Mouse (Mus musculus): Measurements from ENCODE around the gene Mfrp. TPM values are rescaled to one million over a fixed set of nuclear protein-coding genes. Genes with fewer than 3 reads are reported as not detected.

Mfrp gene
- total RNA-seq (2017), result not detected in 2 replicates

- no peak for ATAC-seq (replicated peaks in 1 of 2; ENCODE audit: insufficient read depth in 1 of 2, low FRiP score in 2 of 2, low TSS enrichment in 1 of 2, low read depth in 1 of 2, poor library complexity in 2 of 2, severe bottlenecking in 2 of 2)
Observed at GRCm38 (mm10) chr9:44101490-44101889, at the start of gene Mfrp. Mfrp (plus strand) TSS chr9:44101729.

- no peak for ATAC-seq (replicated peaks in 1 of 2; ENCODE audit: insufficient read depth in 1 of 2, low FRiP score in 2 of 2, low TSS enrichment in 1 of 2, low read depth in 1 of 2, poor library complexity in 2 of 2, severe bottlenecking in 2 of 2)
Observed at GRCm38 (mm10) chr9:44052855-44053254, 48.7 kb upstream of the Mfrp start.

GRCm38 (mm10) chr9:44053936-44054335, 47.6 kb upstream of the Mfrp start:
- ATAC-seq (replicated peaks in 1 of 2; ENCODE audit: insufficient read depth in 1 of 2, low FRiP score in 2 of 2, low TSS enrichment in 1 of 2, low read depth in 1 of 2, poor library complexity in 2 of 2, severe bottlenecking in 2 of 2), result no peak

- no peak for ATAC-seq (replicated peaks in 1 of 2; ENCODE audit: insufficient read depth in 1 of 2, low FRiP score in 2 of 2, low TSS enrichment in 1 of 2, low read depth in 1 of 2, poor library complexity in 2 of 2, severe bottlenecking in 2 of 2)
Observed at GRCm38 (mm10) chr9:44058606-44059005, 42.9 kb upstream of the Mfrp start.

GRCm38 (mm10) chr9:44065177-44065576, 36.4 kb upstream of the Mfrp start:
- no peak for ATAC-seq (replicated peaks in 1 of 2; ENCODE audit: insufficient read depth in 1 of 2, low FRiP score in 2 of 2, low TSS enrichment in 1 of 2, low read depth in 1 of 2, poor library complexity in 2 of 2, severe bottlenecking in 2 of 2)

GRCm38 (mm10) chr9:44066785-44067225, 34.7 kb upstream of the Mfrp start, which contains the start of gene Usp2:
Usp2 (plus strand) TSS chr9:44067021.
- peak; percentile 94 to 95 for ATAC-seq (replicated peaks in 1 of 2; ENCODE audit: insufficient read depth in 1 of 2, low FRiP score in 2 of 2, low TSS enrichment in 1 of 2, low read depth in 1 of 2, poor library complexity in 2 of 2, severe bottlenecking in 2 of 2)

- ATAC-seq (replicated peaks in 1 of 2; ENCODE audit: insufficient read depth in 1 of 2, low FRiP score in 2 of 2, low TSS enrichment in 1 of 2, low read depth in 1 of 2, poor library complexity in 2 of 2, severe bottlenecking in 2 of 2), result peak; percentile 28 to 35; a peak in 1 of 4 replicates
Observed at GRCm38 (mm10) chr9:44067241-44067959, 34.1 kb upstream of the Mfrp start.

- ATAC-seq (replicated peaks in 1 of 2; ENCODE audit: insufficient read depth in 1 of 2, low FRiP score in 2 of 2, low TSS enrichment in 1 of 2, low read depth in 1 of 2, poor library complexity in 2 of 2, severe bottlenecking in 2 of 2), result no peak
Observed at GRCm38 (mm10) chr9:44067960-44068330, 33.6 kb upstream of the Mfrp start.

- no peak for ATAC-seq (replicated peaks in 1 of 2; ENCODE audit: insufficient read depth in 1 of 2, low FRiP score in 2 of 2, low TSS enrichment in 1 of 2, low read depth in 1 of 2, poor library complexity in 2 of 2, severe bottlenecking in 2 of 2)
Observed at GRCm38 (mm10) chr9:44069252-44069651, 32.3 kb upstream of the Mfrp start.

- no peak for ATAC-seq (replicated peaks in 1 of 2; ENCODE audit: insufficient read depth in 1 of 2, low FRiP score in 2 of 2, low TSS enrichment in 1 of 2, low read depth in 1 of 2, poor library complexity in 2 of 2, severe bottlenecking in 2 of 2)
Observed at GRCm38 (mm10) chr9:44070113-44070843, 31.3 kb upstream of the Mfrp start.

GRCm38 (mm10) chr9:44070844-44071231, 30.7 kb upstream of the Mfrp start:
- ATAC-seq (replicated peaks in 1 of 2; ENCODE audit: insufficient read depth in 1 of 2, low FRiP score in 2 of 2, low TSS enrichment in 1 of 2, low read depth in 1 of 2, poor library complexity in 2 of 2, severe bottlenecking in 2 of 2), result no peak

GRCm38 (mm10) chr9:44071914-44072598, 29.5 kb upstream of the Mfrp start:
- no peak for ATAC-seq (replicated peaks in 1 of 2; ENCODE audit: insufficient read depth in 1 of 2, low FRiP score in 2 of 2, low TSS enrichment in 1 of 2, low read depth in 1 of 2, poor library complexity in 2 of 2, severe bottlenecking in 2 of 2)

- ATAC-seq (replicated peaks in 1 of 2; ENCODE audit: insufficient read depth in 1 of 2, low FRiP score in 2 of 2, low TSS enrichment in 1 of 2, low read depth in 1 of 2, poor library complexity in 2 of 2, severe bottlenecking in 2 of 2), result no peak
Observed at GRCm38 (mm10) chr9:44072599-44072915, 29.0 kb upstream of the Mfrp start.

GRCm38 (mm10) chr9:44073115-44073514, 28.4 kb upstream of the Mfrp start:
- no peak for ATAC-seq (replicated peaks in 1 of 2; ENCODE audit: insufficient read depth in 1 of 2, low FRiP score in 2 of 2, low TSS enrichment in 1 of 2, low read depth in 1 of 2, poor library complexity in 2 of 2, severe bottlenecking in 2 of 2)

GRCm38 (mm10) chr9:44074395-44075275, 26.9 kb upstream of the Mfrp start:
- no peak for ATAC-seq (replicated peaks in 1 of 2; ENCODE audit: insufficient read depth in 1 of 2, low FRiP score in 2 of 2, low TSS enrichment in 1 of 2, low read depth in 1 of 2, poor library complexity in 2 of 2, severe bottlenecking in 2 of 2)

- ATAC-seq (replicated peaks in 1 of 2; ENCODE audit: insufficient read depth in 1 of 2, low FRiP score in 2 of 2, low TSS enrichment in 1 of 2, low read depth in 1 of 2, poor library complexity in 2 of 2, severe bottlenecking in 2 of 2), result no peak
Observed at GRCm38 (mm10) chr9:44075276-44075995, 26.1 kb upstream of the Mfrp start.
